15 mouse cellular contexts compared by ENCODE assay signal in the genomic region with DNA sequence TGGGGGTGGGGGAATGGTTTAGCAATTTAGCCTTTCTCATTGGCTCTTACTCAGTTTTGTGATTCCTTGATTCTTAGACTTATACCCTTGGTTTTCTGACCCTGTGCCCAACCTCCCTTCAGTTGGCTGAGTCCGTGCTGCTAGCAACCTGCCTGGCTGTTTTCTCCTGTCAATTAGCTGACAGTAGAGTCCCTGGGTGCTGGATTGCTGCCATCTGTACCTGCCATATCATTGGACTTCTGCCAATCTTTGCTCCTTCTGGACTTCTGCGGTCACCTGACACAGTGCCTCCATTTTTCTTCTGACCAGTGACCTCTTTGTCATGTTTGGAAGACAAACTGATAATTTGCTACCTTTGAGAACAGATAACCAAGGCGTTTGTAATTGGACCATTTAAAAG.
A peak's percentile ranks its signal among the peaks of the same experiment; 100 is the strongest.
DNase-seq lines count a peak whose midpoint lies in the region; ATAC-seq and TF ChIP-seq lines count a peak whose summit lies in the region.
"Had no signal": no experiment of that assay in that cellular context is flagged by ENCODE, and none has a peak within 500 bp of the region (broad histone marks: within the 10 kb centered on the region; RNA-seq: fewer than 3 reads in every experiment).

No protein-coding gene starts in this region.

- no peak overlapping the region for H3K27ac ChIP-seq in forebrain, embryonic 14.5 days (ENCODE audit: low read depth, low read length)
- H3K27ac ChIP-seq in forebrain, embryonic 11.5 days (ENCODE audit: low read depth, low read length): no peak overlapping the region
- H3K27ac ChIP-seq in stomach, postnatal 0 days (replicated peaks): no peak overlapping the region
- H3K27ac ChIP-seq: forebrain, embryonic 15.5 days; layer of hippocampus, adult 2 months; limb, embryonic 10.5 days; liver, embryonic 12.5 days had no signal

- no peak overlapping the region for H3K4me3 ChIP-seq in forebrain, embryonic 14.5 days (ENCODE audit: low read depth, low read length)
- no peak overlapping the region for H3K4me3 ChIP-seq in forebrain, embryonic 11.5 days (ENCODE audit: low read depth, low read length)
- no peak overlapping the region for H3K4me3 ChIP-seq in stomach, postnatal 0 days (ENCODE audit: low read depth, low read length)
- H3K4me3 ChIP-seq: forebrain, embryonic 15.5 days; layer of hippocampus, adult 2 months; limb, embryonic 10.5 days; liver, embryonic 12.5 days had no signal

- no peak for ATAC-seq in forebrain, embryonic 14.5 days
- no peak for ATAC-seq in forebrain, embryonic 11.5 days (replicated peaks; ENCODE audit: low FRiP score)
- no peak for ATAC-seq in stomach, postnatal 0 days (ENCODE audit: low FRiP score, low TSS enrichment)
- ATAC-seq: forebrain, embryonic 15.5 days; liver, embryonic 12.5 days; lung, postnatal 0 days; midbrain, embryonic 16.5 days had no signal

- no peak overlapping the region for H3K4me2 ChIP-seq in forebrain, embryonic 14.5 days (ENCODE audit: low read length)
- H3K4me2 ChIP-seq in forebrain, embryonic 11.5 days (ENCODE audit: low read depth, low read length, severe bottlenecking): no peak overlapping the region
- no peak overlapping the region for H3K4me2 ChIP-seq in stomach, postnatal 0 days (replicated peaks; ENCODE audit: low read depth)
- H3K4me2 ChIP-seq: forebrain, embryonic 15.5 days; liver, embryonic 12.5 days had no signal

- no peak overlapping the region for H3K9ac ChIP-seq in forebrain, embryonic 14.5 days (ENCODE audit: low read length)
- H3K9ac ChIP-seq in forebrain, embryonic 11.5 days (ENCODE audit: low read length): no peak overlapping the region
- no peak overlapping the region for H3K9ac ChIP-seq in stomach, postnatal 0 days (ENCODE audit: low read length)
- H3K9ac ChIP-seq: forebrain, embryonic 15.5 days; liver, embryonic 12.5 days had no signal

- H3K27me3 ChIP-seq in forebrain, embryonic 14.5 days (replicated peaks; ENCODE audit: control insufficient read depth, insufficient read depth, low read length): no peaks in the 10 kb centered on the region
- no peaks in the 10 kb centered on the region for H3K27me3 ChIP-seq in forebrain, embryonic 11.5 days (ENCODE audit: control insufficient read depth, insufficient read depth, low read length)
- H3K27me3 ChIP-seq in stomach, postnatal 0 days (ENCODE audit: control insufficient read depth, insufficient read depth, low read length): no peaks in the 10 kb centered on the region
- H3K27me3 ChIP-seq: forebrain, embryonic 15.5 days; liver, embryonic 12.5 days had no signal

- H3K36me3 ChIP-seq in forebrain, embryonic 14.5 days (ENCODE audit: control insufficient read depth, insufficient read depth, low read length): no peaks in the 10 kb centered on the region
- no peaks in the 10 kb centered on the region for H3K36me3 ChIP-seq in forebrain, embryonic 11.5 days (ENCODE audit: control insufficient read depth, insufficient read depth, low read length)
- H3K36me3 ChIP-seq in stomach, postnatal 0 days (ENCODE audit: control insufficient read depth, insufficient read depth, low read length): no peaks in the 10 kb centered on the region
- H3K36me3 ChIP-seq: forebrain, embryonic 15.5 days; limb, embryonic 10.5 days; liver, embryonic 12.5 days had no signal

- DNase-seq in forebrain, embryonic 14.5 days (ENCODE audit: low spot score): peak; percentile 41
- no peak for DNase-seq in forebrain, embryonic 11.5 days (ENCODE audit: low spot score)
- peak; percentile 23 for DNase-seq in heart, postnatal 4 days
- DNase-seq in heart, postnatal 25 days (ENCODE audit: low spot score): no peak
- peak; percentile 82 for DNase-seq in left cerebral cortex, postnatal 4 days
- DNase-seq in left cerebral cortex, postnatal 10 days (ENCODE audit: extremely low spot score in 1 of 2, low spot score in 2 of 2): no peak
- DNase-seq in stomach, postnatal 0 days (ENCODE audit: low spot score): peak; percentile 28
- no peak for DNase-seq in embryo, embryonic 9.5 days (ENCODE audit: extremely low spot score)
- DNase-seq: thymus, adult 2 months had no signal

- no peaks in the 10 kb centered on the region for H3K9me3 ChIP-seq in forebrain, embryonic 14.5 days (replicated peaks; ENCODE audit: control insufficient read depth, low read length)
- H3K9me3 ChIP-seq in forebrain, embryonic 11.5 days (ENCODE audit: control insufficient read depth, low read length): no peaks in the 10 kb centered on the region
- no peaks in the 10 kb centered on the region for H3K9me3 ChIP-seq in stomach, postnatal 0 days (ENCODE audit: control insufficient read depth, low read length)
- H3K9me3 ChIP-seq: forebrain, embryonic 15.5 days; limb, embryonic 10.5 days; liver, embryonic 12.5 days had no signal

- no peak for TF ChIP-seq CTCF in stomach, postnatal 0 days (IDR thresholded peaks at IDR 0.05; ENCODE audit: low read depth)

- no peaks in the 10 kb centered on the region for H3K4me1 ChIP-seq in forebrain, embryonic 14.5 days (ENCODE audit: control insufficient read depth, insufficient read depth, low read length)
- H3K4me1 ChIP-seq in forebrain, embryonic 11.5 days (replicated peaks; ENCODE audit: control insufficient read depth, insufficient read depth, low read length): no peaks in the 10 kb centered on the region
- no peaks in the 10 kb centered on the region for H3K4me1 ChIP-seq in stomach, postnatal 0 days (replicated peaks; ENCODE audit: control insufficient read depth, insufficient read depth)
- H3K4me1 ChIP-seq: forebrain, embryonic 15.5 days; limb, embryonic 10.5 days; liver, embryonic 12.5 days had no signal

- no peak for TF ChIP-seq EP300 in stomach, postnatal 0 days (optimal IDR thresholded peaks at IDR 0.05)

- intact Hi-C loops in heart, postnatal 25 days (cut with DNase I): no loop called here
- intact Hi-C loops in left cerebral cortex, postnatal 4 days (cut with DNase I): no loop called here
- intact Hi-C loops in left cerebral cortex, postnatal 10 days (cut with DNase I): no loop called here

- WGBS in forebrain, embryonic 14.5 days: 51% methylated on average over 3 of the region's 3 CpGs
- 71% methylated on average over 3 of the region's 3 CpGs for WGBS in forebrain, embryonic 11.5 days
- WGBS in stomach, postnatal 0 days: 43% methylated on average over 3 of the region's 3 CpGs

Comparison
In these comparisons a context has a peak if more than half of its experiments do, and no peak if none do; other contexts are left out.
1. DNase-seq: peak in forebrain, embryonic 14.5 days (single experiment), heart, postnatal 4 days (single experiment), left cerebral cortex, postnatal 4 days (single experiment) and stomach, postnatal 0 days (single experiment); none in forebrain, embryonic 11.5 days (single experiment), heart, postnatal 25 days (single experiment), left cerebral cortex, postnatal 10 days (0 of 2) and embryo, embryonic 9.5 days (single experiment).